Mouse (Mus musculus) liver, embryonic 11.5 days (tissue): Measurements from ENCODE around the gene Bmt2. TPM values are rescaled to one million over a fixed set of nuclear protein-coding genes. Genes with fewer than 3 reads are reported as not detected.

Source experiments
- ATAC-seq: fragments of 200-750 bp; cut with Nextera tagmentation; replicated peaks from 2 replicates; pipeline ENCODE4 v1.8.0; 2017; ENCODE audit warnings: moderate number of reproducible peaks, mild to moderate bottlenecking, moderate TSS enrichment, moderate library complexity; ENCODE audit not compliant: low FRiP score
- DNase-seq: peaks from one replicate; pipeline ENCODE4 v3.0.0-alpha.2; 2017; ENCODE audit warnings: low spot score
- H3K27ac ChIP-seq: fragments of 300-500 bp; sonication (generic); 2 replicates; pipeline ENCODE4 v1.5.1; 2014; ENCODE audit warnings: mild to moderate bottlenecking, low read depth, low read length, control low read depth
- H3K27me3 ChIP-seq: fragments of 300-500 bp; sonication (generic); replicated peaks from 2 replicates; pipeline ENCODE4 v1.6.1; 2014; ENCODE audit warnings: low read length, mixed read lengths; ENCODE audit not compliant: control insufficient read depth, insufficient read depth
- H3K36me3 ChIP-seq: fragments of 300-500 bp; sonication (generic); 2 replicates; pipeline ENCODE4 v1.6.1; 2014; ENCODE audit warnings: mild to moderate bottlenecking, low read length, moderate library complexity, mixed read lengths; ENCODE audit not compliant: control insufficient read depth, insufficient read depth
- H3K4me1 ChIP-seq: fragments of 300-500 bp; sonication (generic); replicated peaks from 2 replicates; pipeline ENCODE4 v1.6.1; 2014; ENCODE audit warnings: low read length, mixed read lengths; ENCODE audit not compliant: control insufficient read depth, insufficient read depth
- H3K4me2 ChIP-seq: fragments of 300-500 bp; sonication (generic); 2 replicates; pipeline ENCODE4 v1.6.1; 2014; ENCODE audit warnings: mild to moderate bottlenecking, control low read depth, moderate library complexity
- H3K4me3 ChIP-seq: fragments of 300-500 bp; sonication (generic); 2 replicates; pipeline ENCODE4 v1.5.1; 2014; ENCODE audit warnings: low read depth, low read length, control low read depth
- H3K9ac ChIP-seq: fragments of 300-500 bp; sonication (generic); 2 replicates; pipeline ENCODE4 v1.6.1; 2014; ENCODE audit warnings: low read depth, low read length, control low read depth
- H3K9me3 ChIP-seq: fragments of 300-500 bp; sonication (generic); 2 replicates; pipeline ENCODE4 v1.6.1; 2016; ENCODE audit warnings: low read length, inconsistent platforms, mixed read lengths; ENCODE audit not compliant: control insufficient read depth
- WGBS: fragments of 180-500 bp; shearing (Covaris S2); extraction: QIAGEN DNeasy Blood & Tissue Kit; methylation state at CpG from one replicate; pipeline ENCODE4 v1.1.7; 2014; 5-methylcytosine and 5-hydroxymethylcytosine counted together
- polyA plus RNA-seq: library from polyadenylated mRNA; unstranded; fragments of >200 nt; fragmentation: Nextera tagmentation; extraction: Ambion mirVana; gene quantifications from 2 replicates; pipeline ENCODE4 v1.2.1, GENCODE M21; 2014

Bmt2 gene
- polyA plus RNA-seq, 1 experiment from 2014 or later: 12.9 TPM

DNA sequence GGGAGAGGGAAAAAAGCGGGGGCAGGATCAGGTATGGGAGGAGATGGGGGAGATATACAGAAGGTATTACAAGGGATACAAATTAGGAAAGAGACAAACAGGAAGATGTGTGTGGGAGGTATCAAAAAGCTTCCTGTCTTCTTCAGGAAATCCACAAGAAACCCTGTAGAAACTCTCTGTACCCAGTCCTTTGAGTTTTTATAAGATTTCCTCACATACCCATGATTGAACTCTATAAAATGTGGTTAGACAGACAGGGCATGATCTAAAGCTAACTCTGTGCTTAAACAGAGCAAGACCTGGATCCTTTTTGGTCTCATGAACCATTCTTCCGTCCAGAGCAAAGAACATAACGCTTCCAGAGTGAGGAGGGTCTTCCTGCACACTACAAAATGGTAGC, 26.9 kb downstream of the Bmt2 start:
- no peak overlapping the region for H3K4me2 ChIP-seq

DNA sequence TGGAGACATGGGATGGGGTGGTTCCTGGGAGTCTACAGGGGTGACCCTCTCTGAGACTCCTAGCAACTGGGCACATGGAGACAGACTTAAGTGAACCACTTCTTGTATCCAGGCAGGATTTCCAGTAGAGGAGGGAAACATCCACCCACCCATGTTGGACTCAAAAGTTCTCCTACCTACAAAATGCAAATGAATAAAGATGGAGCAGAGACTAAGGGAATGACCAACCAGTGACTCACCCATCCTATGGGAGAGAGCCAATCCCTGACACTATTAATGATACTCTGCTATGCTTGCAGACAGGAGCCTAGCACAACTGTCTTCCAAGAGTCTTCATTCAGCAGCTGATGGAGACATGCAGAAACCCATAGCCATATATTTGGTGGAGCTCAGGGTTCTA, 29.5 kb downstream of the Bmt2 start:
- Histone ChIP-seq H3K36me3 (no peaks in the 10 kb centered on the region), H3K9ac (no peak overlapping the region), H3K4me3 (no peak overlapping the region), H3K27ac (no peak overlapping the region), H3K4me1 (no peaks in the 10 kb centered on the region), H3K4me2 (no peak overlapping the region), H3K27me3 (no peaks in the 10 kb centered on the region), H3K9me3 (no peaks in the 10 kb centered on the region)
- DNase-seq (no peak), ATAC-seq (no peak)

More for the DNA sequence above, 26.9 kb downstream of the Bmt2 start:
- Histone ChIP-seq H3K27ac (no peak overlapping the region), H3K9ac (no peak overlapping the region), H3K4me1 (no peaks in the 10 kb centered on the region), H3K36me3 (no peaks in the 10 kb centered on the region), H3K4me3 (no peak overlapping the region), H3K9me3 (no peaks in the 10 kb centered on the region), H3K27me3 (no peaks in the 10 kb centered on the region)
- WGBS: 96% methylated on average over 3 of the region's 3 CpGs
- DNase-seq (no peak), ATAC-seq (no peak)

DNA sequence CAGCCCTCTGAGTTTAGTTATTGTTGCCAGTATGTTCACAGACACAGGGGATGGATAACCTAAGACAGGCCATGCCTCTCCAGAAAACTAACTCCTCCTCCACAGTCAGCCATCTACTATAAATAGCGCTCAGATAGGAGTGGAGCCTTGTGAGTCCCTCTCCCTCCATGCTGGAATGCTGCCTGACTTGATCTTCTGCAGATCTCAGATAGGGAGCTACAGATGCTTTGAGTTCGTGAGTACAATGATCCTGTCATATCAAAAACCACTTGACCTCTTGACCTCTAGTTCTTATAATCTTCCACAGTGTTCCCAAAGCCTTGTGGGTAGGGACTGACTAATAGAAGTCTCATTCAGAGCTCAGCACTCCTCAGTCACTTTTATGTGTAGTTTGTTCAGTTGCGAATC, 41.2 kb downstream of the Bmt2 start:
- DNase-seq: no peak
- Histone ChIP-seq H3K36me3 (no peaks in the 10 kb centered on the region), H3K27ac (no peak overlapping the region), H3K4me2 (no peak overlapping the region), H3K9me3 (no peaks in the 10 kb centered on the region), H3K9ac (no peak overlapping the region), H3K27me3 (no peaks in the 10 kb centered on the region), H3K4me1 (no peaks in the 10 kb centered on the region), H3K4me3 (no peak overlapping the region)
- ATAC-seq: peak; percentile 57
- 55% methylated on average over 3 of the region's 3 CpGs for WGBS

- no peaks in the 10 kb centered on the region for H3K27me3 ChIP-seq
- DNase-seq (no peak), ATAC-seq (no peak)
- H3K4me2 ChIP-seq: no peak overlapping the region
- H3K4me3 ChIP-seq: no peak overlapping the region
- no peak overlapping the region for H3K9ac ChIP-seq
- peaks cover 6% of the 10 kb centered on the region; the same call in 1 of the 2 replicates for H3K36me3 ChIP-seq
- no peaks in the 10 kb centered on the region for H3K4me1 ChIP-seq
- H3K27ac ChIP-seq: no peak overlapping the region
- 89% methylated on average over 1 of the region's 1 CpGs for WGBS
- no peaks in the 10 kb centered on the region for H3K9me3 ChIP-seq
Measured at GRCm38 (mm10) chr6:13632571-13632970, 45.2 kb downstream of the Bmt2 start.

GRCm38 (mm10) chr6:13630607-13631006, 47.2 kb downstream of the Bmt2 start:
- H3K9ac ChIP-seq: no peak overlapping the region
- DNase-seq (no peak), ATAC-seq (no peak)
- H3K9me3 ChIP-seq: no peaks in the 10 kb centered on the region
- H3K4me3 ChIP-seq: no peak overlapping the region
- peaks cover 6% of the 10 kb centered on the region; the same call in 1 of the 2 replicates for H3K36me3 ChIP-seq
- no peak overlapping the region for H3K27ac ChIP-seq
- no peaks in the 10 kb centered on the region for H3K27me3 ChIP-seq
- WGBS: 74% methylated on average over 2 of the region's 2 CpGs
- H3K4me2 ChIP-seq: no peak overlapping the region
- H3K4me1 ChIP-seq: no peaks in the 10 kb centered on the region

DNA sequence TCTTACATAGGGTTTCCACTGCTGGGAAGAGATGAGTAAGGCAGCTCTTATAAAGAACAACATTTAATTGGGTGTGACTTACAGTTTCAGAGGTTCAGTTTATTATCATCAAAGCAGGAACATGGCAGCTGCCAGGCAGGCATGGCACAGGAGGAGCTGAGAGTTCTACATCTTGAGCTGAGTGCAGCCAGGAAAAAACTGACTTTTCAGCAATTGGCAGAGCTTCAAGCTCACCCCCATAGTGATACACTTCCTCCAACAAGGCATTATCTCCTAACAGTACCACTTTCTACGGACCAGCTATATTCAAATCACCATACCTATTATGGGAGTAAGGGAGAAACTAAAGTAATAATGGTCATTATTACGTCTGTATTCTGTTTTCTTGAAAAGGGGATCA, 58.1 kb downstream of the Bmt2 start:
- H3K27me3 ChIP-seq: no peaks in the 10 kb centered on the region
- DNase-seq: no peak
- ATAC-seq: no peak
- H3K27ac ChIP-seq: no peak overlapping the region
- H3K4me1 ChIP-seq: no peaks in the 10 kb centered on the region; the same call in 1 of the 2 replicates
- H3K4me2 ChIP-seq: no peak overlapping the region
- H3K4me3 ChIP-seq: no peak overlapping the region
- H3K36me3 ChIP-seq: no peaks in the 10 kb centered on the region
- no peak overlapping the region for H3K9ac ChIP-seq
- no peaks in the 10 kb centered on the region for H3K9me3 ChIP-seq
- WGBS: 78% methylated on average over 2 of the region's 2 CpGs

- Histone ChIP-seq H3K4me1 (no peaks in the 10 kb centered on the region; the same call in 1 of the 2 replicates), H3K27me3 (no peaks in the 10 kb centered on the region), H3K36me3 (no peaks in the 10 kb centered on the region), H3K27ac (no peak overlapping the region), H3K9ac (no peak overlapping the region), H3K4me2 (no peak overlapping the region), H3K4me3 (no peak overlapping the region), H3K9me3 (no peaks in the 10 kb centered on the region)
- 42% methylated on average over 3 of the region's 3 CpGs for WGBS
- DNase-seq (no peak), ATAC-seq (peak; percentile 85)
Measured at GRCm38 (mm10) chr6:13617110-13617509, 60.7 kb downstream of the Bmt2 start.

DNA sequence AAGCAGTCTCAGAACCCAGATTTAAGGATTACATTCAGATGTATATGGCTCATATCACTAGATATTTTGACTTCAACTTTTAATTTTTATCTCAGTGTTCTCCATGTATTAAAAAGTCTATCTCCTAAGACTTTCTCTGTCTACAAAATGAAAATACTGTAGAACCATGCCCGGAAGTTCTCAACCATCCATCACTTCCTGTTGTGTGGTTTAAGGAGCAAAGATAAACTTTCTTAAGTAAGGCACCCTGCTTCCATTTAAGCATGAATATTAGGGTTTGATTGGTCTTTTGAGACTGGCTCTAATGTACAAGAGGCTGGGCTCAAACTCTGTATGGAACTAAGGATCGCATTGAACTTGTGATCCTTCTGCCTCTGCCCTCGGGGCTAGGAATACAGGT, 63.2 kb downstream of the Bmt2 start:
- no peak overlapping the region for H3K4me2 ChIP-seq
- H3K27me3 ChIP-seq: no peaks in the 10 kb centered on the region
- no peaks in the 10 kb centered on the region for H3K36me3 ChIP-seq
- no peak for DNase-seq
- no peaks in the 10 kb centered on the region; the same call in 1 of the 2 replicates for H3K4me1 ChIP-seq
- no peak overlapping the region for H3K27ac ChIP-seq
- no peaks in the 10 kb centered on the region for H3K9me3 ChIP-seq
- no peak overlapping the region for H3K4me3 ChIP-seq
- no peak for ATAC-seq
- H3K9ac ChIP-seq: no peak overlapping the region
- 72% methylated on average over 3 of the region's 3 CpGs for WGBS

- WGBS: 80% methylated on average over 3 of the region's 3 CpGs
- DNase-seq: no peak
- no peaks in the 10 kb centered on the region for H3K9me3 ChIP-seq
- no peaks in the 10 kb centered on the region for H3K27me3 ChIP-seq
- no peak for ATAC-seq
- H3K9ac ChIP-seq: no peak overlapping the region
- no peak overlapping the region for H3K27ac ChIP-seq
- H3K4me1 ChIP-seq: no peaks in the 10 kb centered on the region; the same call in 1 of the 2 replicates
- no peaks in the 10 kb centered on the region for H3K36me3 ChIP-seq
- no peak overlapping the region for H3K4me3 ChIP-seq
- no peak overlapping the region for H3K4me2 ChIP-seq
Measured at GRCm38 (mm10) chr6:13613671-13614070, 64.1 kb downstream of the Bmt2 start.
